Mouse (Mus musculus) limb, embryonic 11.5 days (tissue): Measurements from ENCODE around the gene Ano6. TPM values are rescaled to one million over a fixed set of nuclear protein-coding genes. Genes with fewer than 3 reads are reported as not detected.

Experiments used
- ATAC-seq: fragments of 200-750 bp; cut with Nextera tagmentation; 2 replicates; pipeline ENCODE4 v1.8.0; 2017; ENCODE audit warnings: low read depth; ENCODE audit not compliant: insufficient number of reproducible peaks, low FRiP score, low TSS enrichment
- DNase-seq: peaks from one replicate; pipeline ENCODE4 v3.0.0-alpha.2; 2015; ENCODE audit warnings: low spot score
- H3K27ac ChIP-seq: fragments of 300-500 bp; sonication (generic); replicated peaks from 2 replicates; pipeline ENCODE4 v1.5.1; 2014; ENCODE audit warnings: low read depth, mild to moderate bottlenecking, low read length
- H3K27me3 ChIP-seq: fragments of 300-500 bp; sonication (generic); 2 replicates; pipeline ENCODE4 v1.6.1; 2014; ENCODE audit warnings: mild to moderate bottlenecking, low read length, mixed read lengths; ENCODE audit not compliant: control insufficient read depth, insufficient read depth
- H3K36me3 ChIP-seq: fragments of 300-500 bp; sonication (generic); 2 replicates; pipeline ENCODE4 v1.6.1; 2014; ENCODE audit warnings: mild to moderate bottlenecking, low read length, moderate library complexity, mixed read lengths; ENCODE audit not compliant: control insufficient read depth, insufficient read depth
- H3K4me1 ChIP-seq: fragments of 300-500 bp; sonication (generic); 2 replicates; pipeline ENCODE4 v1.6.1; 2014; ENCODE audit warnings: low read length, mixed read lengths; ENCODE audit not compliant: control insufficient read depth, insufficient read depth
- H3K4me2 ChIP-seq: fragments of 300-500 bp; sonication (generic); 2 replicates; pipeline ENCODE4 v1.6.1; 2014; ENCODE audit warnings: low read depth, mild to moderate bottlenecking, moderate library complexity; ENCODE audit not compliant: severe bottlenecking
- H3K4me3 ChIP-seq: fragments of 300-500 bp; sonication (generic); 2 replicates; pipeline ENCODE4 v1.5.1; 2014; ENCODE audit warnings: low read depth, low read length
- H3K9ac ChIP-seq: fragments of 300-500 bp; sonication (generic); 2 replicates; pipeline ENCODE4 v1.6.1; 2014; ENCODE audit warnings: mild to moderate bottlenecking, low read length
- H3K9me3 ChIP-seq: fragments of 300-500 bp; sonication (generic); 2 replicates; pipeline ENCODE4 v1.6.1; 2016; ENCODE audit warnings: low read length; ENCODE audit not compliant: control insufficient read depth
- WGBS: fragments of 180-500 bp; shearing (Covaris S2); extraction: QIAGEN DNeasy Blood & Tissue Kit; methylation state at CpG from one replicate; pipeline ENCODE4 v1.1.7; 2014; 5-methylcytosine and 5-hydroxymethylcytosine counted together
- polyA plus RNA-seq: library from polyadenylated mRNA; unstranded; fragments of >200 nt; fragmentation: Nextera tagmentation; extraction: Ambion mirVana; gene quantifications from 2 replicates; pipeline ENCODE4 v1.2.1, GENCODE M21; 2014

The Ano6 gene
- polyA plus RNA-seq, 1 experiment from 2014 or later, result 41.9 TPM

GRCm38 (mm10) chr15:95874726-95875125 is 84.1 kb downstream of the Ano6 start:
- H3K4me1 ChIP-seq, result no peaks in the 10 kb centered on the region
- H3K27ac ChIP-seq, result no peak overlapping the region
- no peak for DNase-seq
- no peaks in the 10 kb centered on the region for H3K27me3 ChIP-seq
- 85% methylated on average over 8 of the region's 8 CpGs for WGBS
- no peak overlapping the region for H3K4me3 ChIP-seq
- no peak for ATAC-seq
- no peaks in the 10 kb centered on the region for H3K9me3 ChIP-seq
- no peak overlapping the region for H3K4me2 ChIP-seq
- no peaks in the 10 kb centered on the region for H3K36me3 ChIP-seq
- H3K9ac ChIP-seq, result no peak overlapping the region

- Histone ChIP-seq H3K27me3 (no peaks in the 10 kb centered on the region), H3K4me2 (no peak overlapping the region), H3K9me3 (no peaks in the 10 kb centered on the region), H3K27ac (no peak overlapping the region), H3K9ac (no peak overlapping the region), H3K36me3 (no peaks in the 10 kb centered on the region), H3K4me3 (no peak overlapping the region), H3K4me1 (no peaks in the 10 kb centered on the region)
- ATAC-seq, result no peak
- WGBS, result 92% methylated on average over 10 of the region's 10 CpGs
- DNase-seq, result no peak
Measured at GRCm38 (mm10) chr15:95875898-95876297, 85.3 kb downstream of the Ano6 start.

GRCm38 (mm10) chr15:95880616-95881151 is 90.0 kb downstream of the Ano6 start:
- Histone ChIP-seq H3K4me2 (no peak overlapping the region), H3K4me3 (no peak overlapping the region), H3K4me1 (peaks cover 5% of the 10 kb centered on the region; the same call in 1 of the 2 replicates), H3K36me3 (no peaks in the 10 kb centered on the region), H3K9me3 (no peaks in the 10 kb centered on the region), H3K27me3 (no peaks in the 10 kb centered on the region), H3K27ac (no peak overlapping the region), H3K9ac (no peak overlapping the region)
- 47% methylated on average over 10 of the region's 10 CpGs for WGBS
- ATAC-seq (no peak), DNase-seq (no peak)

GRCm38 (mm10) chr15:95882436-95882835 is 91.8 kb downstream of the Ano6 start:
- no peak for DNase-seq
- 91% methylated on average over 4 of the region's 4 CpGs for whole genome bisulfite sequencing

GRCm38 (mm10) chr15:95883559-95883958 is 92.9 kb downstream of the Ano6 start:
- Histone ChIP-seq H3K4me2 (no peak overlapping the region), H3K4me3 (no peak overlapping the region), H3K4me1 (peaks cover 14% of the 10 kb centered on the region), H3K36me3 (no peaks in the 10 kb centered on the region), H3K27me3 (no peaks in the 10 kb centered on the region), H3K27ac (no peak overlapping the region), H3K9me3 (no peaks in the 10 kb centered on the region), H3K9ac (no peak overlapping the region)
- 76% methylated on average over 6 of the region's 6 CpGs for WGBS
- DNase-seq (no peak), ATAC-seq (no peak)

More at GRCm38 (mm10) chr15:95882436-95882835, 91.8 kb downstream of the Ano6 start:
- Histone ChIP-seq H3K4me3 (no peak overlapping the region), H3K9me3 (no peaks in the 10 kb centered on the region), H3K36me3 (no peaks in the 10 kb centered on the region), H3K27ac (no peak overlapping the region), H3K27me3 (no peaks in the 10 kb centered on the region), H3K4me2 (no peak overlapping the region), H3K9ac (no peak overlapping the region), H3K4me1 (peaks cover 14% of the 10 kb centered on the region)
- ATAC-seq, result no peak

GRCm38 (mm10) chr15:95884658-95885620 is 94.3 kb downstream of the Ano6 start:
- Histone ChIP-seq H3K4me3 (no peak overlapping the region), H3K4me1 (peaks cover 14% of the 10 kb centered on the region), H3K27ac (no peak overlapping the region), H3K27me3 (no peaks in the 10 kb centered on the region), H3K9me3 (no peaks in the 10 kb centered on the region), H3K4me2 (no peak overlapping the region), H3K9ac (no peak overlapping the region), H3K36me3 (no peaks in the 10 kb centered on the region)
- DNase-seq, result no peak
- ATAC-seq, result no peak
- 76% methylated on average over 10 of the region's 10 CpGs for WGBS

GRCm38 (mm10) chr15:95885953-95886820 is 95.5 kb downstream of the Ano6 start:
- Histone ChIP-seq H3K27ac (no peak overlapping the region), H3K4me1 (peaks cover 14% of the 10 kb centered on the region), H3K9me3 (no peaks in the 10 kb centered on the region), H3K9ac (no peak overlapping the region), H3K27me3 (no peaks in the 10 kb centered on the region), H3K36me3 (no peaks in the 10 kb centered on the region), H3K4me3 (no peak overlapping the region), H3K4me2 (no peak overlapping the region)
- DNase-seq (no peak), ATAC-seq (no peak)
- WGBS, result 53% methylated on average over 18 of the region's 18 CpGs

- Histone ChIP-seq H3K36me3 (no peaks in the 10 kb centered on the region), H3K4me2 (no peak overlapping the region), H3K27ac (no peak overlapping the region), H3K27me3 (no peaks in the 10 kb centered on the region), H3K4me3 (no peak overlapping the region), H3K9me3 (no peaks in the 10 kb centered on the region), H3K4me1 (peaks cover 17% of the 10 kb centered on the region), H3K9ac (no peak overlapping the region)
- ATAC-seq, result no peak
- no peak for DNase-seq
- WGBS, result 75% methylated on average over 5 of the region's 5 CpGs
Measured at GRCm38 (mm10) chr15:95887365-95887764, 96.7 kb downstream of the Ano6 start.
